Mouse (Mus musculus): Measurements from ENCODE around the gene Baz1a.
"Not testable (repeated sequence)": the region's sequence is repeated elsewhere in the genome, so short reads cannot be mapped to it uniquely, and the experiment has no call there.

Gene Baz1a

DNA sequence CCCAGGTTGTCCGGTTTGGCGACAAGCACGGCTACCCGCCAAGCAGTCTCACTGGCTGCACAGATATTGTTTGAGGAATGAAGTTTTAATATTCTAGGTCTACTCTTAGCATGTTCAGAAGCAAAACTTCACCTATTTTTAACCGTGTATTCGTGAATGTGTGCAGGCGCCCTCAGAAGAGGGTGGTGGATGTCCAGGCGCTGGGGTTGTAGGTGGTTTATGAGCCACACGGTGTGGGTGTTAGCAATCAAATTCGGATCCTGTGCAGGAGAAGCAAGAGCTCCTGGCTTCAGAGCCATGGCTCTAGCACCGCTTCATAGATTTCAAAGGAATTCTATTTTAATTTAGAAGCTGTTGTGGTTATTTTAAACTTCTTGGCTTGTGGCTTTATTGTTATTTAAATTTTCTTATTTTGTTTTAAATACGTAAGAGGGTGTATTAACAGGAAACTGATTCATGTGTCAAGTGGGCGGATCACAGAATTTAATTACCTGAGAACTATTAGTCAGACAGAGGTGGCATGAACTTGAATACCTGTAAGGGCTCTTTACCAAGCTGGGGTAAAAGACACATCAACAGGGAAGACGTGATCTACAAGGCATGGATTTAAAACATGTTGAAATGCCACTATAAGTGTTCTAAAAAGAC, 6.7 kb downstream of the Baz1a start:
- DNase-seq (ENCODE audit: low read depth, low spot score), result no peak

DNA sequence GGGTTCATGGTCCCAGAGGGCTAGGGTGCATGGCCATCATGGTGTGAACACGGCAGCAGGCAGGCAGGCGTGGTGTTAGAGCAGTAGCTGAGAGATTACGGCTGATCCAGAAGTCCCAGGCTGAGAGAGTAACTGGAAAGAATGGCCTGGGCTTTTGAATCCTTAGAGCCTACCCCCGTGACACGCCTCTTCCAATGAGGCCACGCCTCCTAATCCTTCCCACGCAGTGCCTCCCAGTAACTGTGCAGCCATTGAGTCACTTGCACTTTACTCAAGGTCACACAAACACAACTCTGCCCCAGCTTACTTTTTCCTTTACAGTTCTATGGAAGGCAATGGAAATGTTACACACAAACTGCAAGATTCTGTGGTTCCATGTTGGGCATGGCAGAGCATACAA, 8.1 kb downstream of the Baz1a start:
- DNase-seq (ENCODE audit: low read depth, low spot score), result no peak

DNA sequence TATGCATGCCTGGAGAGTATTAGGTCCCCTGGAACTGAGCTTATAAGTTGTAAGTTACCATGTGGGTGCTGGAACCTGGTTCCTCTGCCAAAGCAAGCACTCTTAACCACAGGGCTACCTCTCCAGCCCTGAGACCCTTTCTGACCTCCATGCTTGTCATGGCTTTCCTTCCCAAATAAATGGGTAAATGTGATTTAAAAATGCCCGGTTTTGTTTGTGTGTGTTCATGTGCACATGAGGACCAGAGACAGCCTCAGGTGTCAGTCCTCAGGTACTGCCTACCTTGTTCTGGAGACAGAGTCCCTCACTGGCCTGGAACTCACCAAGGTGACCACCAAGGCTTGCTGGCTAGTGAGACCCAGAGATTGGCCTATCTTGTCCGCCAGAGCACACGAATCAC, 9.8 kb downstream of the Baz1a start:
- no peak for DNase-seq (ENCODE audit: low read depth, low spot score)

DNA sequence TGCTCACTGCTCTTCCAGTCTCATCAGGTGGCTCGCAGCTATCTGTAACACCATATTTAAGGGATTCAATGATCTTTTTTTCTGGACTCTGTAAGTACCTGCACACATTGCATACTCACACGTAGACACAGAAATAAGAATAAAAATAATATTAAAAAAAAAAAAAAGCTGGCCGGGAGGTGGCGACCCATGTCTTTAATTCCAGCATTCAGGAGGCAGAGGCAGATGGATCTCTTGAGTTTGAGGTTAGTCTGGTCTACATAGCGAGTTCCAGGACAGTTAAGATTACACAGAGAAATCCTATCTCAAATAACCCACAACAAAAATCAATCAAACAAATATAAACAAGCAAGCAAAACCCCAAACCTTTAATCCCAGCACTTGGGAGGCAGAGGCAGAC, 10.3 kb downstream of the Baz1a start:
- no peak for DNase-seq (ENCODE audit: low read depth, low spot score)

DNA sequence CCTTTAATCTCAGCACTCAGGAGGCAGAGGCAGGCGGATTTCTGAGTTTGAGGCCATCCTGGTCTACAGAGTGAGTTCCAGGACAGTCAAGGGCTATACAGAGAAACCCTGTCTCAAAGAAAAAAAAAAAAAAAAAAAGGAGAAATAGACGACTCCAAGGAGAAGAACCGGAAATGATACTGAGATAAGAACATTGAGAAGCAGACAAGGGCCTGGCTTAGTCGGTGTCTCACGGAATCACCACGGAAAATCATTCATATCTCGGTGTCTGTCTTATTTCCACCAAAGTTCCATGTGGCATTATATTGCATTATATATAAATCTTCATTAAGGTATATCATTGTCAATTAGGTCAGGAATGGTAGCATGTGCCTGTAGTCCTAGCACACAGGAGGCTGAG, 11.6 kb downstream of the Baz1a start:
- not testable (repeated sequence) for DNase-seq (ENCODE audit: low read depth, low spot score)

DNA sequence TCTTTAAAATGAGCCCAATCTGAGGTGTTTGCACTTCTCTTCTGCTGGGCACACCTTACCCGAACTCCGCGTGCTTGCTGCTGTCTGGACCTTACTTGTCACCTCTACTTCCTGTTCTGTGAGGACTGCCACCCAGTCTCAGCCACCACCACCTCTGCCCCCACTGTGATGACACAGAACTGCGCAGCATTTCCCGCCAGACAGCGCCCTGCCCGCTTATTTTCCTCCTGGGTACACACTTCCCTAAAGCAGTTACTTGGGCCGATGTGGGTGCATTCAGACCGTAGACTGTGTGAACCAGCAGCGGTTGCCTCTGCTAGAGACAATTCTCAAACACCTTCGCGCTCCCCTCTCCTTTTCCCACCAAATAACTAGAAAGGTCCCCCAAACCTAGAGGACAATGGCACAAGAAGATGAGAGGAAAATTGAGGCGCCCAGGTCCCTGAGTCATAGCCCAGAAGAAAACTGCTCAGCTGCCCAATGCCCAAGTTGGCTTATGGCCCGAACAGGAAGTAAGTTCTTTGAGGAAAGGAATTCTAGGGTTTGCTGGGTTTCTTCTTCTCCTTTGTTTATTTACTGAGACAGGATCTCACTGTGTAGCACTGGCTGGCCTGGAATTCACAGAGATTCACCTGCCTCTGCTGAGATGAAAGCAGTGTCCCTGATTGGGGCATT, 15.0 kb downstream of the Baz1a start:
- no peak for DNase-seq (ENCODE audit: low read depth, low spot score)

DNA sequence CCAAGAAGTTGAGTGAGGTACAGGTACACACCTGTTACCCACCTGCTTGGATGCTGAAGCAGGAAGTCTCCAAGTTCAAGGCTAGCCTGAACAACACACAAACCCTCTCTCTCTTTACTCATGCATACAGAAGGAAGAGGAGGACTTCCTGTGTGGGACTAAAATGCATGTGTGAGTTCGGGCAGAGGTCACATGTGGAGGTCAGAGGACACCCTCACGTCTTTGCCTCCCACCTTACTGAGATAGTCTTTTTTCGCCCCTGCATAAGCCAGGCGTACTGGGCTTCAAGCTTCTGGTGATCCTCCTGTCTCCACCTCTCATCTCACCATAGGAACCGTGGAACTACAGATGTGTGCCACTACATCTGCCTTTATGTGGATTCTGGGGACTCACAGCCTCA, 15.7 kb downstream of the Baz1a start:
- DNase-seq (ENCODE audit: low read depth, low spot score), result no peak

DNA sequence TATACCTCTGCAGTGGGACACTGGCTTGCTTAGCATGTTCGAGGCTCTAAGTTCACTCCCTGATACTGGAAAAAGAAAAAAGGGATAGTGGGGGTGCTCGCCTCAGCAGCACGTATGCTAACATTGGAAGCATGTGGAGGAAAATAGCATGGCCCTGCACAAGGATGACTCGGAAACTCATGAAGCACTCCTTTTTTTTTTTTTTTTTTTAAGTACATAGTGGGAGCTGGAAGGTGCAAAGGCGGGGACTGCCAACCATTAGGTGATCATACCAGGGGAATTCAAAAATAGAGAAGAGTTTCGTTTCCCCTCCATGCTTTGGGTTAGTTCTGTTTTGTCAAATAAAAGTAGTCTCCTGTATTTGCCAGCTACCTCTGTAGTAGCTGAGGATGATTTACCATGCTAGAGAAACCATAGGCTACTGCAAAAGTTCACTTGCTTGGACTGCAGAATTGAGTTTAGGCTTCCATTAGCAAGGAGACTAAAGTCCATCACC, 17.1 kb downstream of the Baz1a start:
- DNase-seq (ENCODE audit: low read depth, low spot score), result no peak

DNA sequence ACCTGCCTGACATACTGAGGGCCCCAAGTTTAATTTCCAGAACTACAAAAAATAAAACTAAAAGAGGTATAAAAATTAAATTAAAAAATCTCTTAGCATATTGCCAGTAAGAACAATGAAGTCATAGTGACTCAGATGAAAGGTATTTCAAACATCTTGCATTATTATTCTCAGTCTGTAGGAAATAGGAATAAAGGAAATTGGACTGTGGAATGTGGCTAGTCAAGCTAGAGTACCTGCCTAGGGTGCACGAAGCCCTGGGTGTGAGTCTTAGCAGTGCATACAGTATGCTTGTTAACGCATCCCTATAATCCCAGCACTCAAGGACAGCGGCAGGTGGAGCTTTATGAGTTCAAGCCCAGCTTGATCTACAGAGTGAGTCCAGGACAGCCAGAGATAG, 18.2 kb downstream of the Baz1a start:
- no peak for DNase-seq (ENCODE audit: low read depth, low spot score)

DNA sequence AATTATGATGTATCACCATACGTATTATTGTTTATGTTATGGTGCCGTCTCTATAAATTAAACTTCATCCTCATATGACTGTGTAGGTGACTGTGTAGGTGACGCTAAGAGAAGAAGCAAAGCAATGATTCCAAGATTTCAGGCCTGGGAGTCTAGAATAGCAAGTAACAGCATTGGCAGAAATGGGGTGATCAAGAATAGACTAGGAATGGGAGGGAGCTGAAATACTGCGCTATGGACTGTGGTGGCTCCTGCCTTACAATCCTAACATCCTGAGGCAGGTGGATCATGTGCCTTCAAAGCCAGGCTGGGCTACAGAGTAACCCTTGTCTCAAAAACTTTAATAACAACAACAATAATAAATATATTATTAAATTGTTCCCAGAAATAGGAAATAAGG, 19.7 kb downstream of the Baz1a start:
- DNase-seq (ENCODE audit: low read depth, low spot score), result no peak

DNA sequence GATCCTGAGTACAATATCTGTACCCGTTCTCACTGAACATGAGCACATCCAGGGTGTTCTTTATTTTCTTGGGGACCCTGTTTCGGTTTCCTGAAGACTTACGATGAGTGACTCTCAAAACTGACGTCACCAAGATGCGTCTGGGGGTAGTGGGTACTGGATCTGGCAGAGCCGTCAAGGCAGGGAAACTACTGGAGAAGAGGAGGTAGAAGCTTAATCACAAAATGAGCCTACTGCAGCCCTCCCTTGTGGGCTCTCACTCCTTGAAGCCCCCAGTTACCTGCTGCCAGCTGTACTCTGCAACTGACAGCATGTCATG, 20.1 kb downstream of the Baz1a start:
- no peak for DNase-seq (ENCODE audit: low read depth, low spot score)

DNA sequence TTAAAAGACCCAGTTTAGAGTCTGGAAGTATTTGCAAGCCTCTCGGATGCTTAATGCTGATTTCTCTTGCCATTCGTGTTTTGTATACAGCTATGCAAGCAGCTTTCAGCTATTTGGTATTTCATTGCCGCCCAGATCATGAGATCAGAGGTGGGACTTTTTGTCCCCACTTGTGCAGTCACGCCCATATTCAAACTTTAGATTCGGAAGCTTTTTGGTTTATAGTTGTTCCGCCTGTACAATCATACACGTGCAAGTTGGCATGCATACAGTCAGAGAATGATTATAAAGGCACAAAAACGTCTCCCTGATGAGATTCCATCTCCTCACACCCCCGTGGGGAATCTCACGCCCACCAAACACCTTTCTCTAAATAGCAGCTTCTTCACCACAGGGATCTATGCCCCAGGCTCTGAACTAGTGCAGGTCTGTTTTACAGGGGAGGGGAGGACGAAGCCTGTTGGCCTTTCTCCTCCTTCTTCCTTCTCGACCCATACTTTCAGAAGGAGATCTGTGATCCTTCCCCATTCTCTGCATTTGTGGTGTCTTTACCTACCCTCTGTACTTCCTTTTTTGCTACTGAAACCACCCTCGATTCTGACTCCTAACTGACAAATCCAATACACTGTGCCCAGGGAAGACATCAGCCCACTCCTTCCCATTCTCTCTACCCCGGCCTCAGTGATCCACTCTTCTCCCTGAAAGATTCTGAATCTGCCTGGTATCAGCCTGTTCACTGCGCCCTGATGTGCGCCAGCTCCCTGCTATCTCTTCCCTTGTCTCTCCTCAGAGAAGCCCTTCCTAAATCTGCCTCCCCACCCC, 20.7 kb downstream of the Baz1a start:
- DNase-seq (ENCODE audit: low read depth, low spot score), result no peak

DNA sequence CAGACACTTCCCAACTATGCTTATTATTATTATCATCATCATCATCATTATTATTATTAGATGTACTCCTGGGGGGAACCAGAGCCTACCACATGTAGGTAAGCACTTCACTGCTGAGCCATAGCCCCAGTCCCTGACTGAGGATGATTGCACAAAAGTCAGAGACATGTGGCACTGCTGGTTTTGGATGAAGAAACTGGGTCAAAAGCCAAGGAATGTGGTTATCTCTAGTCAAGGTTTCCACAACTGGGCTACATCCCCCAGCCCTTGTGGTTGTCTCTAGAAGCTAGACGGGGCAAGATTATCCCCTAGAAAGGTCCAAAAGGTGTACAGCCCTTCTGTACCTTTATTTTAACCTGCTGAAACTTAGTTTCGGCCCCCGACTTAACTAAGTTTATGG, 21.3 kb downstream of the Baz1a start:
- no peak for DNase-seq (ENCODE audit: low read depth, low spot score)

DNA sequence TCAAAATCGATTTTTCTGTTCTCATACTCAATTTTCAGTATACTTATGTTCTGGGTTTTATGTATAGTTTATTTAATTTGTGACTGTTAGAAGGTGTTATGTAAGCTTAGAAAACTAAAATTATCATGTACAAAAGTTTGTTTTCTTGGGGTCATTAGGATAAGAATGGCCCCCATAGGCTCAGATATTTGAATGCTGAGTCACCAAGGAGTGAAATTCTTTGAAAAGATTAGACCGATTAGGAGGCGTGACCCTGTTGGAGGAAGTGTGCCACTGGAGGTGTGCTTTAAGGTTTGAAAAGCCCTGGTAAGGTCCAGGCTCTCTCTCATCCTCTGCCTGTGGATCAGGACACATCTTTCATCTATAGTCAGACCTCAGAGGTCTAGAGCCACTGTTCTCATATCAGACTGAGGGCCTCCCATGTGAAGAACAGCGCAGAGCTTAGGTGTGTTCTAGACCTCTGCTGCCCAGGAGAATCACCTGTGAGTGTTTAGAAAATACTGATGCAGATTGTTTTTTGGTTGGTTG, 25.8 kb downstream of the Baz1a start:
- no peak for DNase-seq (ENCODE audit: low read depth, low spot score)

DNA sequence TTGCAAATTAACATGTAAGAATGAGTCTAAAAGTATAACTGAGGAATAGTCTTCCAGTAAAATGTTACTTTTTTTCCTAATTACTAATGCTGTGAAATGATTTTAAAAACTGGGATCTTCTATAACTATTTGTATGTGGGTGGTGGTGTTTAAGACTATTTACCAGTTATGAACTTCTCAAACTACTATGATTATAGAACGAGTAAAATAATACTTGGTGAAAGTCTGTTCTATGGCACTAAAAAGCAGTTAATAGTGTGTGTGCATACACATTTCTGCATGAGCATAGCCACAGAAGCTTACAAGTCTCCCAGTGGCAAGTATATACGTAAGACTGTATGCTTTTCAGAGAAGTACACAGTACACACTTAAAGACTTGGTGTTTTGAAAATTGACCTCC, 27.0 kb downstream of the Baz1a start:
- no peak for DNase-seq (ENCODE audit: low read depth, low spot score)

DNA sequence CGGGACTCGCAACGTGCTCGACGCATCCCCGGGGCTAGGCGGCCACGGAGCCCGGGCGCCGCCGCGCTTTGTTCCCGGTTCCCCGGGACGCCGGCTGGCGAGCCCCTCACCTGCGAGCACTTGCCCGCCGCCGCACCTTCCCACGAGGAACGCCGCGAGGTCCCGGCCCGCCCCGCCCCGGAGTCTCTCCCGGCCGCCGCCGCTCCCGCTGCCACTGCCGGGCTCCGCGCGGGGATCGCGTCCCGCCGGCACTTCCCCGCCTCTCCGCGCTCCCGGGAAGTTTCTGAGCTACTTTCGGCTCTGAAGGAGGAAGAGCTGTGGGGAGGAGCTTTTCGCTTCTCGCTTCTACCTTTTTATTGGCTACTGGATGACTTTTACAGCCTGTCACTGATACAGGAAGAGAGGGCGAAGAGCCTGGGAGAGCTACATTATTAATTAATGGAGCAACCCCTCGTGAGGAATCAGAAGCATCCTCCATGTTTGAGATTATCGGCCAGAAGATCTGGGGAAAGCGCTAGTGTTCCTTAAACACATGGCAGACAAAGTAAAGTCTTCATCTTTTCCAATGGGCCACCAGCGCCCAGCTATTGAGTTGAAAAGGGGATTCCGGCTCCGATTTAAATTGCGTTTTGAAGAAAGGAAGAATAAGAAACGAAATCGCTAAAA, 28.0 kb downstream of the Baz1a start, which contains the start of gene Gm20403:
Gene Gm20403, minus strand, starts transcription at position 478 of the 666 bp plus-strand sequence.
- DNase-seq (ENCODE audit: low read depth, low spot score), result no peak

DNA sequence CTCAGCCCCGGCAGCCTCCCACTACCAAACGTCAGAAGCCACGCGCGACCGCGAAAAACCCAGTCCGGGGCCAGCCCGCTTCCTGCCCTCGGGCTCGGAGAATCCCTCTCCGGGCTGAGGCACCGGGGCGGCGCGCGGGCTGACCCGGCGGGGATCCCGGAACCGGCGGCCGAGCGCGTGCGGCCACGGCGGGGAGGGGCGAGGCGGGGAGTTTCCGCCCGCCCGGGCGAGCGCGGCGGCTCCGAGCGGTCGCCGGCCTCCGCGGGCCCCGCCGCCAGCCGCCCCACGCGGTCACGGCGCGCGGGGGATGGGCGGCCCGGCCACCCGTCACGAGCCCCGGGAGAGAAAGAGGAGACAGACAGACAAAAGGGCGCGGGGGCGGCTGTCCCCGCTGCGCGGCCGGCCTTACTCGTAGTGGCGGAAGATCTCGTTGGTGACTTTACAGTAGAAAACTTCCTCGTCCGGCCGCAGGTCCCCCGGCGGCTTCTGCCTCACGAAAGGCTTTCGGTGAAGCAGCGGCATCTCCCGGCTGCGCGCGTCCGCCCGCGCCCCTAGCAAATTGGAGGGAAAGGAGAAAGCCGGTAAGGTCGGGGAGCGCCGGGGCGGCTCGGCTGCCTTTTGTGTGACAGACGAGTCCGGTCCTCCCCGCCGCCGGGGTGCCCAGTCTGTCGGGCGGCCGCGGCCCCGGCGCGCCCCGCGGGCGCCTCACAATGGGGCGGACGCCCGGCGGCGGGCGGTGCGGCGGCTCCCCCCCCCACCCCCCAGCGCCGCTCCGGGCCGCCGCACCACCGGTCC, 28.7 kb downstream of the Baz1a start:
- DNase-seq (ENCODE audit: low read depth, low spot score), result no peak

DNA sequence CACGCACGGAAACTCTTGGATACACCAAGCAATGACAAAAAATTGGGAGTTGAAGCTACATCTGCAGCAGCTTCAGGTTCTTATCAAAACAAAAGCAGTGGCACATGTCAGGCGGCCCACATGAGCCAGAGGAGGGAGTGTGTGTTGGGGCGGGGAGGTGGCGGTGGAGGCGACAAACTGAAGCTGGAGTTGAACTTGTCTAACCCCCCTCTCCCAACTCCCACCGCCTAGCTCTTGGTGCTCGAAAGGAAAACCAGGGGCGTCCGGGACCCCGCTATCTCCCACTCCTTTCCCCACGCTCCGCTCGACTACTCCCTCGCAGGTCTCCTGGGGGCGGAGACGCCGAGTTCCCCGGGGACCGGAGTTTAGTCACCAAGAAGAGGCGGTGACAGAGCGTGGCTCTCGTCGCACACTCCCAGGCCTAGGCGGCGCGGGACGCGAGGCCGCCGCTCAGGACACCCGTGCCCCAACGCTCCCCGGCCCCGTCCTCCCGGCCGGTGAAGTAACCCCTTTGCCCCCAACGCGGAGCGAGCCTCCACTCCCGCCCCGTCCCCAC, 29.4 kb downstream of the Baz1a start:
- no peak for DNase-seq (ENCODE audit: low read depth, low spot score)

DNA sequence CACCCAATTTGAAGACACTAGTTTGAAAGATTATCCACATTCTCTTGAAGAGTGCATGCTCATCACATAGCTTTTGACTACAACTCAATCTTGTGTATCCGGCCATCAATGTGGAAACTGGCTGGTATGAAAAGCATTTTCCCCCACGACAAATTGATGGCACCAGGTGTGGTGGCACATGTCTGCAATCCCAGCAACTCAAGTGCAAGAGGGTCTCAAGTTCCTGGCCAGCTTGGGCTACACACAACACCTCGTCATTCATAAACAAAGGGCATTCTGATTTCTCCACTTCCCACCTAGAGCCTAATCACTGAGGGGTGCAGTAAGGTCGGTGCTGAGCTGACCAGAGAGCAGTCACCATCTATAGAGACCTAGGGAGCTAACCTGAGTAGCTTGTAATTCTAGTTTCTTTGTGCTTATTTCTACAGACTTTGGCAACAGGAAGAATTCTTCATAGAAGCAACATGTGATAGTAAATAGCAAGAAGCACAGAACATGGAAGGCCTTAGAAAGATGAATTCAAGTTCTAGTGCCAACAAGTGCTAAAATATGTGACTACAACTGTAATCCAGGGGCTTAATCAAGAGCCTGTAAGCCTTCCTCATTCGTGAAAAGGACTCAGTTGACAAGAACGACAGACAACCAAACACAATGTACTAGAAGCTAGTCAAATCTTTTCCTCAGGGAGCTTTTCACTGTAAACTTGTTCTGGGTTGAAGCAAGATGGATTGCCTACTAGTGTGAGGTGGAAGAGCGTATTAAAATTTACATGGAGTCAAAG, 31.0 kb downstream of the Baz1a start:
- DNase-seq (ENCODE audit: low read depth, low spot score), result no peak

DNA sequence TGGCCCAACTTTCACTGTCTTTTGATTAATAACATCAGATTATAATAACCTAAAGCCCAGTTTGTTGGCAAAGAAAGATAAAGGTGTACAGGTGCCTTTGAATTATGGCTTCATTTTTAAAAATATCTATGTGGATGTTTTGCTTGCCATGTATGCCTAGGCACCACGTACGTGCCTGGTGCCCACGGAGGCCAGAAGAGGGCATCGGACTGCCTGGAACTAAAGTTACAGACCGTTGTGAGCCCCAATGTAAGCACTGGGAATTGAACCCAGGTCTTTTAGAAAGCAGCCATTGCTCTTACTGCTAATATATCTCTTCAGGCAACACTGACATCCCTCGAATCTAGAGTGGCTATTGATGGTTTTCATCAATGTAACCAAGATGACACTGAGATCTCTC, 32.2 kb downstream of the Baz1a start:
- no peak for DNase-seq (ENCODE audit: low read depth, low spot score)

Measured in retina, postnatal 7 days (tissue).